In genomic region chr1:194993409-194993988, GRCm38 (mm10) we compare ENCODE assay signal across 27 mouse cellular contexts. TPM values are rescaled to one million over a fixed set of nuclear protein-coding genes. Genes with fewer than 3 reads are reported as not detected.
DNase-seq lines count a peak whose midpoint lies in the region; ATAC-seq and TF ChIP-seq lines count a peak whose summit lies in the region.
"Had no signal": no experiment of that assay in that cellular context is flagged by ENCODE, and none has a peak within 500 bp of the region (broad histone marks: within the 10 kb centered on the region; RNA-seq: fewer than 3 reads in every experiment).

No protein-coding gene starts in this region.

- H3K9me3 ChIP-seq in heart, embryonic 11.5 days (replicated peaks; ENCODE audit: control insufficient read depth, low read length), result no peaks in the 10 kb centered on the region
- no peaks in the 10 kb centered on the region for H3K9me3 ChIP-seq in liver, embryonic 12.5 days (replicated peaks)
- no peaks in the 10 kb centered on the region for H3K9me3 ChIP-seq in intestine, postnatal 0 days (ENCODE audit: control insufficient read depth)
- no peaks in the 10 kb centered on the region for H3K9me3 ChIP-seq in forebrain, embryonic 10.5 days
- H3K9me3 ChIP-seq: forebrain, embryonic 12.5 days; G1E; heart, embryonic 15.5 days; kidney, embryonic 15.5 days; lung, embryonic 15.5 days; midbrain, embryonic 12.5 days; neural tube, embryonic 12.5 days; stomach, embryonic 15.5 days had no signal

- no peak overlapping the region for H3K9ac ChIP-seq in heart, embryonic 11.5 days (ENCODE audit: low read depth, low read length)
- H3K9ac ChIP-seq in liver, embryonic 12.5 days, result no peak overlapping the region
- H3K9ac ChIP-seq in intestine, postnatal 0 days (ENCODE audit: low read depth, low read length), result no peak overlapping the region
- H3K9ac ChIP-seq: forebrain, embryonic 12.5 days; forebrain, postnatal 0 days; heart, embryonic 15.5 days; kidney, embryonic 15.5 days; lung, embryonic 15.5 days; midbrain, embryonic 12.5 days; neural tube, embryonic 12.5 days; stomach, embryonic 15.5 days had no signal

- no peak for TF ChIP-seq CTCF in intestine, postnatal 0 days (IDR thresholded peaks at IDR 0.05; ENCODE audit: low read depth)

- H3K4me2 ChIP-seq in heart, embryonic 11.5 days, result no peak overlapping the region
- H3K4me2 ChIP-seq in liver, embryonic 12.5 days, result no peak overlapping the region
- H3K4me2 ChIP-seq in intestine, postnatal 0 days (replicated peaks; ENCODE audit: low read depth), result no peak overlapping the region
- H3K4me2 ChIP-seq: forebrain, embryonic 12.5 days; heart, embryonic 15.5 days; kidney, embryonic 15.5 days; lung, embryonic 15.5 days; midbrain, embryonic 12.5 days; neural tube, embryonic 12.5 days; stomach, embryonic 15.5 days had no signal

- no peaks in the 10 kb centered on the region for H3K36me3 ChIP-seq in heart, embryonic 11.5 days (ENCODE audit: control insufficient read depth, insufficient read depth, low read length)
- no peaks in the 10 kb centered on the region for H3K36me3 ChIP-seq in liver, embryonic 12.5 days
- no peaks in the 10 kb centered on the region for H3K36me3 ChIP-seq in intestine, postnatal 0 days (ENCODE audit: control insufficient read depth, insufficient read depth)
- H3K36me3 ChIP-seq in forebrain, embryonic 10.5 days (replicated peaks), result no peaks in the 10 kb centered on the region
- H3K36me3 ChIP-seq: forebrain, embryonic 12.5 days; G1E; heart, embryonic 15.5 days; kidney, embryonic 15.5 days; lung, embryonic 15.5 days; midbrain, embryonic 12.5 days; neural tube, embryonic 12.5 days; stomach, embryonic 15.5 days had no signal

- H3K27me3 ChIP-seq in heart, embryonic 11.5 days (ENCODE audit: control insufficient read depth, insufficient read depth, low read length), result no peaks in the 10 kb centered on the region
- H3K27me3 ChIP-seq in liver, embryonic 12.5 days (replicated peaks), result no peaks in the 10 kb centered on the region
- H3K27me3 ChIP-seq in intestine, postnatal 0 days (replicated peaks; ENCODE audit: control insufficient read depth, insufficient read depth, low read length), result no peaks in the 10 kb centered on the region
- H3K27me3 ChIP-seq in forebrain, embryonic 10.5 days (ENCODE audit: poor library complexity, severe bottlenecking), result no peaks in the 10 kb centered on the region
- H3K27me3 ChIP-seq: forebrain, embryonic 12.5 days; heart, embryonic 15.5 days; kidney, embryonic 15.5 days; lung, embryonic 15.5 days; midbrain, embryonic 12.5 days; neural tube, embryonic 12.5 days; Patski; stomach, embryonic 15.5 days had no signal

- DNase-seq in heart, adult 11 months, result peak; percentile 61
- no peak for DNase-seq in liver
- DNase-seq in forebrain, embryonic 10.5 days (ENCODE audit: extremely low spot score, low spot score), result no peak
- no peak for DNase-seq in right cerebral cortex, postnatal 14 days
- DNase-seq: adrenal gland, postnatal 10 days; cerebellum, adult 18-20 months; cerebellum, postnatal 14 days; forebrain, postnatal 0 days; gastrocnemius, postnatal 10 days; layer of hippocampus, postnatal 36 days; left cerebral cortex, postnatal 4 days; thymus, postnatal 14 days had no signal

- H3K27ac ChIP-seq in heart, embryonic 11.5 days (ENCODE audit: low read depth, low read length), result no peak overlapping the region
- no peak overlapping the region for H3K27ac ChIP-seq in liver, embryonic 12.5 days
- 0 out of 2 replicates have a peak overlapping the region, but pooled peaks have one; percentile 31 for H3K27ac ChIP-seq in intestine, postnatal 0 days (ENCODE audit: low read depth, low read length)
- no peak overlapping the region for H3K27ac ChIP-seq in forebrain, embryonic 10.5 days
- H3K27ac ChIP-seq: forebrain, embryonic 12.5 days; heart, embryonic 15.5 days; hindbrain, postnatal 0 days; kidney, embryonic 15.5 days; lung, embryonic 15.5 days; midbrain, embryonic 12.5 days; neural tube, embryonic 12.5 days; stomach, embryonic 15.5 days had no signal

- 0 out of 2 replicates have a peak, but pooled peaks cover 3% of the 10 kb centered on the region for H3K4me1 ChIP-seq in heart, embryonic 11.5 days (ENCODE audit: control insufficient read depth, insufficient read depth, low read length)
- H3K4me1 ChIP-seq in liver, embryonic 12.5 days, result peaks cover 30% of the 10 kb centered on the region
- peaks cover 6% of the 10 kb centered on the region for H3K4me1 ChIP-seq in intestine, postnatal 0 days (replicated peaks; ENCODE audit: control insufficient read depth, insufficient read depth, low read length)
- no peaks in the 10 kb centered on the region for H3K4me1 ChIP-seq in forebrain, embryonic 10.5 days
- H3K4me1 ChIP-seq: forebrain, embryonic 12.5 days; lung, embryonic 15.5 days; midbrain, embryonic 12.5 days; neural tube, embryonic 12.5 days; stomach, embryonic 15.5 days had no signal

- no peak for ATAC-seq in heart, embryonic 11.5 days (replicated peaks; ENCODE audit: insufficient number of reproducible peaks, low FRiP score, low TSS enrichment)
- ATAC-seq in liver, embryonic 12.5 days, result peak; percentile 36; the same call in 1 of the 2 replicates
- ATAC-seq in intestine, postnatal 0 days, result peak; percentile 49
- ATAC-seq: forebrain, postnatal 0 days; hindbrain, postnatal 0 days; Patski had no signal

- H3K4me3 ChIP-seq in heart, embryonic 11.5 days (ENCODE audit: low read depth, low read length), result no peak overlapping the region
- no peak overlapping the region for H3K4me3 ChIP-seq in liver, embryonic 12.5 days
- H3K4me3 ChIP-seq in intestine, postnatal 0 days (ENCODE audit: low read depth, low read length), result no peak overlapping the region
- H3K4me3 ChIP-seq in forebrain, embryonic 10.5 days, result no peak overlapping the region
- H3K4me3 ChIP-seq: erythroblast, embryonic 14.5 days; forebrain, embryonic 12.5 days; heart, embryonic 15.5 days; kidney, embryonic 15.5 days; lung, embryonic 15.5 days; midbrain, embryonic 12.5 days; myocyte; neural tube, embryonic 12.5 days; stomach, embryonic 15.5 days had no signal

- WGBS in heart, embryonic 11.5 days (ENCODE audit: insufficient replicate concordance), result 35% methylated on average over 1 of the region's 1 CpGs
- 29% methylated on average over 1 of the region's 1 CpGs for WGBS in liver, embryonic 12.5 days (ENCODE audit: insufficient replicate concordance)
- WGBS in intestine, postnatal 0 days, result 33% methylated on average over 1 of the region's 1 CpGs
- WGBS in forebrain, embryonic 10.5 days, result 84% methylated on average over 1 of the region's 1 CpGs

RNA-seq across cellular contexts. Expression of gene Cd34, which starts 54.9 kb away (rescaled TPM):
- polyA plus RNA-seq in heart, embryonic 11.5 days (2014; fragmentation: Nextera tagmentation; extraction: Ambion mirVana), result 70.4 and 85.1 TPM in 2 replicates
- polyA plus RNA-seq in liver, embryonic 12.5 days (2016; fragmentation: Nextera tagmentation; extraction: Ambion mirVana), result 26.6 and 28.3 TPM in 2 replicates
- 32.8 and 35.4 TPM in 2 replicates for polyA plus RNA-seq in intestine, postnatal 0 days (2015; fragmentation: Nextera tagmentation; extraction: Ambion mirVana)
- polyA plus RNA-seq in forebrain, embryonic 10.5 days (2016; fragmentation: Nextera tagmentation; extraction: Ambion mirVana), result 57.8 and 60.0 TPM in 2 replicates
